Mouse (Mus musculus) CH12.LX (cell line): ENCODE measurements around the gene Pitpnm3. TPM values are rescaled to one million over a fixed set of nuclear protein-coding genes. Genes with fewer than 3 reads are reported as not detected.

ENCODE experiments used
- DNase-seq: peaks from one replicate; pipeline ENCODE4 v3.0.0-alpha.2; 2013; ENCODE audit errors: extremely low read depth
- H3K27ac ChIP-seq: 2 replicates; pipeline ENCODE4 v1.5.1; 2012; ENCODE audit warnings: low read depth, mild to moderate bottlenecking, control low read depth, moderate library complexity; ENCODE audit not compliant: insufficient read depth
- H3K27me3 ChIP-seq: replicated peaks from 2 replicates; pipeline ENCODE3; 2012; ENCODE audit warnings: inconsistent platforms
- H3K36me3 ChIP-seq, 2 experiments: replicated peaks in 1 of 2; 2 replicates each; pipeline versions ENCODE3 to v1.6.1; 2012; ENCODE audit warnings: inconsistent platforms in 1 of 2, low read length in 1 of 2, mild to moderate bottlenecking in 1 of 2, mixed read lengths in 1 of 2, moderate library complexity in 1 of 2; ENCODE audit not compliant: control insufficient read depth in 1 of 2, insufficient read depth in 1 of 2
- H3K4me1 ChIP-seq, 2 experiments: 2 replicates each; pipeline ENCODE4 v1.6.1; 2012; ENCODE audit warnings: inconsistent platforms in 1 of 2, moderate library complexity in 1 of 2; ENCODE audit not compliant: insufficient read depth in 2 of 2, control insufficient read depth in 1 of 2
- H3K4me2 ChIP-seq: 2 replicates; pipeline ENCODE4 v1.6.1; 2012; ENCODE audit warnings: low read depth, mild to moderate bottlenecking, control low read depth; ENCODE audit not compliant: poor library complexity, insufficient read depth, severe bottlenecking
- H3K4me3 ChIP-seq, 3 experiments: fragments of 150-350 bp in 1 of 3; sonication (generic) in 1 of 3; replicated peaks in 1 of 3; 2 replicates each; pipeline versions ENCODE3 to v1.5.1; 2011 to 2012; ENCODE audit warnings: low read depth in 2 of 3, low read length in 2 of 3, mild to moderate bottlenecking in 2 of 3, moderate library complexity in 2 of 3, control low read depth in 1 of 3, improper control_type of control experiment in 1 of 3, inconsistent platforms in 1 of 3, mixed read lengths in 1 of 3; ENCODE audit not compliant: poor library complexity in 1 of 3
- H3K79me2 ChIP-seq: replicated peaks from 2 replicates; pipeline ENCODE4 v1.6.1; 2012; ENCODE audit warnings: mild to moderate bottlenecking, moderate library complexity; ENCODE audit not compliant: control insufficient read depth, poor library complexity, insufficient read depth, severe bottlenecking; ENCODE audit errors: extremely low read depth
- H3K9ac ChIP-seq: 2 replicates; pipeline ENCODE4 v1.6.1; 2012; ENCODE audit warnings: low read depth, mild to moderate bottlenecking, control low read depth, moderate library complexity; ENCODE audit not compliant: insufficient read depth
- H3K9me3 ChIP-seq: replicated peaks from 2 replicates; pipeline ENCODE3; 2012; ENCODE audit warnings: low read length, inconsistent platforms, mixed read lengths
- CHD1 ChIP-seq: IDR thresholded peaks from 2 replicates; pipeline ENCODE4 v1.6.1; 2012; ENCODE audit warnings: low read depth, low read length, improper control_type of control experiment, inconsistent platforms
- E2F4 ChIP-seq: IDR thresholded peaks from 2 replicates; pipeline ENCODE4 v1.6.1; 2011; ENCODE audit warnings: low read depth, low read length, improper control_type of control experiment; ENCODE audit not compliant: insufficient replicate concordance
- ELF1 ChIP-seq: IDR thresholded peaks from 2 replicates; pipeline ENCODE4 v1.6.1; 2014; ENCODE audit warnings: low read depth, mild to moderate bottlenecking, inconsistent platforms, low read length, improper control_type of control experiment
- GABPA ChIP-seq: IDR thresholded peaks from 2 replicates; pipeline ENCODE4 v1.6.1; 2012; ENCODE audit warnings: low read depth, low read length, improper control_type of control experiment, inconsistent platforms; ENCODE audit not compliant: insufficient replicate concordance
- JUN ChIP-seq: IDR thresholded peaks from 2 replicates; pipeline ENCODE4 v1.6.1; 2011; ENCODE audit warnings: low read depth, mild to moderate bottlenecking, low read length, improper control_type of control experiment, moderate library complexity; ENCODE audit not compliant: insufficient read depth
- KAT2A ChIP-seq: IDR thresholded peaks from 2 replicates; pipeline ENCODE4 v1.6.1; 2012; ENCODE audit warnings: low read length, improper control_type of control experiment, inconsistent platforms; ENCODE audit not compliant: insufficient replicate concordance
- MAZ ChIP-seq: IDR thresholded peaks from 2 replicates; pipeline ENCODE4 v1.6.1; 2012; ENCODE audit warnings: low read depth, mild to moderate bottlenecking, inconsistent platforms, low read length, improper control_type of control experiment, moderate library complexity
- MEF2A ChIP-seq: IDR thresholded peaks from 2 replicates; pipeline ENCODE4 v1.6.1; 2014; ENCODE audit warnings: low read depth, mild to moderate bottlenecking, inconsistent platforms, low read length, improper control_type of control experiment, borderline replicate concordance
- NRF1 ChIP-seq: IDR thresholded peaks from 2 replicates; pipeline ENCODE4 v1.6.1; 2014; ENCODE audit warnings: low read depth, mild to moderate bottlenecking, inconsistent platforms, low read length, improper control_type of control experiment, moderate library complexity
- RAD21 ChIP-seq: IDR thresholded peaks from 2 replicates; pipeline ENCODE4 v1.6.1; 2011; ENCODE audit warnings: low read depth, mild to moderate bottlenecking, low read length, improper control_type of control experiment, moderate library complexity
- SMC3 ChIP-seq: IDR thresholded peaks from 2 replicates; pipeline ENCODE4 v1.6.1; 2011; ENCODE audit warnings: low read depth, low read length, improper control_type of control experiment
- USF1 ChIP-seq: IDR thresholded peaks from 2 replicates; pipeline ENCODE4 v1.6.1; 2014; ENCODE audit warnings: low read depth, mild to moderate bottlenecking, inconsistent platforms, low read length, improper control_type of control experiment
- ZKSCAN1 ChIP-seq: IDR thresholded peaks from 2 replicates; pipeline ENCODE4 v1.6.1; 2012; ENCODE audit warnings: low read depth, inconsistent platforms, low read length, improper control_type of control experiment, borderline replicate concordance
- ZNF384 ChIP-seq: IDR thresholded peaks from 2 replicates; pipeline ENCODE4 v1.6.1; 2012; ENCODE audit warnings: low read depth, low read length, improper control_type of control experiment, inconsistent platforms
- dilution Hi-C: fragments of 300-500 bp; cut with MboI; formaldehyde crosslinking; loops from 2 replicates; pipeline ENCODE4 v1.14.3; 2020; ENCODE audit warnings: low sequenced_read_pairs; ENCODE audit not compliant: extremely low pct_unique_long_range_greater_than_20kb, extremely low pct_ligation_motif_present
- in situ Hi-C: fragments of 300-500 bp; cut with MboI; formaldehyde crosslinking; loops from 3 replicates; pipeline ENCODE4 v1.14.3; 2019; ENCODE audit warnings: low sequenced_read_pairs, low pct_ligation_motif_present, low pct_unique_long_range_greater_than_20kb, mixed read lengths
- polyA plus RNA-seq: library from polyadenylated mRNA; unstranded; fragments of >175 nt; gene quantifications from 2 replicates; pipeline ENCODE4 v1.2.1, GENCODE M21; 2012; ENCODE audit warnings: low read depth; ENCODE audit not compliant: insufficient read length
- total RNA-seq, 2 experiments: library from RNA; depleted of rRNA; stranded (reverse); fragments of 300-350 nt in 1 of 2; fragments of >200 nt in 1 of 2; gene quantifications; 2 replicates each; pipeline ENCODE4 v1.2.3; 2012 to 2014

The Pitpnm3 gene
- total and polyA plus RNA-seq, 3 experiments, result 0.08 to 0.59 (median 0.31) TPM

DNA sequence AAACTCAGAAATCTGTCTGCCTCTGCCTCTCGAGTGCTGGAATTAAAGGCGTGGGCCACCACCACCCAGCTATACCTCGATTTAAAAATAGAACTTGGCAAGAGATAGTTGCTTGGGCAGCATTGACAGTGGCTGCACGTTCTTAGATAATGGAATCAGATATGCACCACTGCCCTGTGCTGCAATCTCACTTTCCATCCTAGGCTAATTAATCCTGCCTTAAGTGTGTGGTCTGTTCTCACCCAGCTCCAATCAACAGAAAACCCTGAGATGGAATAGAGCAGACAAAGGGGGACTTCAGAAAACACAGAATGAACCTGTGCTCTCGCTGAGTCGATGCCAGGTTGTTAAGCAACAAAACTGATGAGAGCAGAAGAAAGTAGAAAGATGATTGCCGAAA is 32.0 kb downstream of the Pitpnm3 start:
- DNase-seq, result no peak
- in situ Hi-C loops, result no loop called here
- no peak overlapping the region for H3K9ac ChIP-seq
- H3K4me2 ChIP-seq, result no peak overlapping the region
- no peak overlapping the region for H3K4me3 ChIP-seq
- H3K4me1 ChIP-seq, result no peaks in the 10 kb centered on the region
- H3K9me3 ChIP-seq, result peaks cover 4% of the 10 kb centered on the region
- no peaks in the 10 kb centered on the region for H3K79me2 ChIP-seq
- dilution Hi-C loops, result no loop called here
- H3K27ac ChIP-seq, result no peak overlapping the region
- H3K27me3 ChIP-seq, result peaks cover 34% of the 10 kb centered on the region
- no peak for TF ChIP-seq SMC3
- TF ChIP-seq RAD21, result no peak
- no peak for TF ChIP-seq USF1
- TF ChIP-seq JUN, result no peak
- TF ChIP-seq CHD1, result no peak
- TF ChIP-seq GABPA, result no peak
- no peak for TF ChIP-seq MEF2A
- no peak for TF ChIP-seq ZNF384
- TF ChIP-seq ZKSCAN1, result no peak
- no peak for TF ChIP-seq KAT2A
- no peak for TF ChIP-seq ELF1
- TF ChIP-seq E2F4, result no peak
- no peaks in the 10 kb centered on the region for H3K36me3 ChIP-seq

DNA sequence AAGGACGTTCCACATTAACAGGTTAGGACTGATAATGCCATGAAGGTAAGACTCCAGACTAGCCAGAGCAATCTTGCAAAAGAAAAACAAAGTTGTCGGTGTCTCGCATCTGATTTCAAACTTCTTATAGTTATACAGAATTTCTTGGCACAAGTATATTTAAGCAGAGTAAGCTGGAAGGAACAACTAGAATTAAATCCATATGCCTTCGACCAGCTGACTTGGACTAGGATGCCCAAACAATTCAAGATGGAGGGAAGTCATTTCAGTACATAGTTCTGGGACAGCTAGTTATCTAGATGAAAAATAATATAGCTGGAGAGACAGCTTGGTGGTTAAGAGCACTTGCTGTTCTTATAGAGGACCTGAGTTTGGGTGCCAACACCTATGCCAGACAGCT is 34.6 kb downstream of the Pitpnm3 start:
- H3K4me2 ChIP-seq, result no peak overlapping the region
- H3K36me3 ChIP-seq, result no peaks in the 10 kb centered on the region
- H3K27ac ChIP-seq, result no peak overlapping the region
- H3K4me1 ChIP-seq, result peaks cover 0 to under 1% of the 10 kb centered on the region in 2 experiments; a peak in 1 of 4 replicates
- peaks cover 40% of the 10 kb centered on the region for H3K27me3 ChIP-seq
- no peak for TF ChIP-seq NRF1
- no peak for TF ChIP-seq KAT2A
- no peak for TF ChIP-seq ZKSCAN1
- no peak for TF ChIP-seq MAZ
- TF ChIP-seq, all 38 proteins: peak for 0
- in situ Hi-C loops (no loop called here), dilution Hi-C loops (no loop called here)
- no peak overlapping the region for H3K9ac ChIP-seq
- H3K4me3 ChIP-seq, result no peak overlapping the region
- no peaks in the 10 kb centered on the region for H3K9me3 ChIP-seq
- no peak for DNase-seq
- H3K79me2 ChIP-seq, result no peaks in the 10 kb centered on the region
